Mouse (Mus musculus): ENCODE results near the gene Ctnna2. TPM values are rescaled to one million over a fixed set of nuclear protein-coding genes. Genes with fewer than 3 reads are reported as not detected.
A peak's percentile ranks its signal among the peaks of the same experiment; 100 is the strongest.

Gene Ctnna2
- total RNA-seq, 2 experiments from 2014 or later = 121 to 127 TPM

DNA sequence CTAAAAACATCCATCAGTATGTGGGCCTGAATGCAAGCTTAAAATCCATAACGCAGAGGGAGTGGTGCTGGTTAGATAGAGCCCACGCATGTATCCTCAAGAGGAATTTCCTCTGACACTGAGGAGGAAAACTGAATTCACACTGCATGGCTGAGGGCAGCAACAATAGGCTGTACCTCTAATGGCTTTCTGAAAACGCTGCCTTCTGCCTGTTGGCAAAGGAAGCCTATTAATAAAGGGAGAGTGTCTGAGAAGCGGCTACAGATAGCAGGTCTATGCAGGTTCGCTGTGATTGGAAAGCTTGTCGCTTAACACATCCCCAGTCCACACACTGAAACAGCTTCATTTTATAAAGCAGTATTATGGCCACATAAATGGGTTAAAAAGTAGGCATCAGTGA, 688.1 kb downstream of the Ctnna2 start:
- DNase-seq (ENCODE audit: low spot score in 2 of 2) = no peak

- DNase-seq (ENCODE audit: low spot score in 2 of 2) = no peak
Observed at GRCm38 (mm10) chr6:77288402-77288801, 691.1 kb downstream of the Ctnna2 start.

GRCm38 (mm10) chr6:77286317-77286716, 693.2 kb downstream of the Ctnna2 start:
- no peak for DNase-seq (ENCODE audit: low spot score in 2 of 2)

DNA sequence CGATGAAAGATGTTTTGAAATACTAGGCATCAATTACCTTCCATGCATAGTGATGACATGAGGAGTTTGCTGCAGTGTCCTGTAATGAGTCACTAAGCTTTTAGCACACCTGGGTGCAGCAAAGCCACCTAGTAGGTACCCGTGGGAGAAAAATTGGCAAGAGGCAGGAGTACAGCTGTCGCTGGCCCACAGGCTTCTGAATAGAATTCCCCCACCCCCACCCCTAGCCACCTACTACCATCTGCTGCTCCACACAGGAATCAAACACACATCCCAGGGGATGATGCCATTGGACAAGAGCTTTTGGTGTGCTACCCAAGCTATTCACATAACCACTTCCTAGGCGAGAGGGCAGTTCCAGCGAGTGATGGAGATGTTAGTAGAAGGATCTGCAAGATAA, 700.7 kb downstream of the Ctnna2 start:
- DNase-seq (ENCODE audit: low spot score in 2 of 2) = no peak

DNA sequence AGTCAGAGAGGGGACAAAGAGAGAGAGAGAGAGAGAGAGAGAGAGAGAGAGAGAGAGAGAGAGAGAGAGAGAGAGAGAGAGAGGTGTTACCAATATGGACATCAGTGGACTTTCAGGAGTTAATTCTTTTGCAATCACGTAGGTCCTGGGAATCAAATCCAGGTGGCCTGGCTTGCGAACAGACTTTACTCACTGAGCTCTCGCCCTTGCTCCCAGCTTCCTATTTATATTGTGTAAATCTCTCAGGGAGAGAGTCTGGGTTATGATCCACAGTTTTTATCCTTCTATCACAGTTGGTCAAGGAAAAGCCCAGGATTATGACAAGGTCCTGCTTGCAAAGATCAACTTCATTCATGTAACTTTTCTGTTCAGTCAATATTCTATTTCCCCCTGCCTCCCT, 714.3 kb downstream of the Ctnna2 start:
- DNase-seq (ENCODE audit: low spot score in 2 of 2) = no peak

GRCm38 (mm10) chr6:77257358-77258105, 722.0 kb downstream of the Ctnna2 start:
- DNase-seq (ENCODE audit: low spot score in 2 of 2) = no peak

DNA sequence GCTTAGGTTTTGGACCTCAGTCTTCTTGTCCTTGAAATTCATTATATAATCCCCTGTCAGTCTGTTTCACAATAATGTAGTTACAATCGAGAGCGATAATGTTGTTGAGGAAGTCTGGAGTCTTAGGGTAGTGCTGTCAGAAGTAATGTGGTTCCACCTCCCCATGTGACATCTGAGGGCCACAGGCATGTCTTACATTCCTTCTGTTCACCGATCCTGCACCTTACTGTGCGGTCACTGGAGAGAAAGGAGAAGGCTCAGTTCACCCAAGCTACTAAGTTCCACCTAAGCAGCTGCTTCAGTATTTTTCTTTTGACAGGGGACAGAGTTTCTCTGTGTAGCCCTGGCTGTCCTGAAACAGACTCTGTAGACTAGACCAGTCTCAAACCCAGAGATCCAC, 723.2 kb downstream of the Ctnna2 start:
- DNase-seq (ENCODE audit: low spot score in 2 of 2) = no peak

GRCm38 (mm10) chr6:77253480-77253879, 726.0 kb downstream of the Ctnna2 start:
- DNase-seq (ENCODE audit: low spot score in 2 of 2) = peak in 1 of 2 experiments; percentile 68

- DNase-seq (ENCODE audit: low spot score in 2 of 2) = peak; percentile 54 to 64
Observed at GRCm38 (mm10) chr6:77243541-77244231, 735.8 kb downstream of the Ctnna2 start.

- DNase-seq (ENCODE audit: low spot score in 2 of 2) = peak; percentile 75 to 84
Observed at GRCm38 (mm10) chr6:77242601-77243406, 736.7 kb downstream of the Ctnna2 start, which contains the start of gene Lrrtm1. Gene Lrrtm1 (plus strand): TSS chr6:77242689.

DNA sequence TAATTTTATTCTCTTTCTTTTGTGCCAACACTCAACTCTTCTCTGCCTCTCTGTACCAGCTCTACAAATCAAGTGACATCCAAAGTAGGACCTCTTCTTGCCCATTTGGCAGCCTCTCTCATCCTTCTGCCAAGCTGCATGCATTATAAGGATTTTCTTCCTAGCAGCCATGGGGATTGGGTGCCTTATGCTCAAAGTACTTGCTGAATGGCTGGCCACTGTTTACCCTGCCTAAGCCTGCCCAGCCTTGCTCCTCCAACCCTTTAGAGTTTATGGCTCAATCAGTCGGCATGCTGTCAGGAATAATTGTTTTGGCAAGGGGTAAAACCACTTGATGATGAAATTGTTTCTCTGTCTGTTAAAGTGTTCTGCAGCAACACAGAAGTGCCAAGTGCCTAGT, 739.1 kb downstream of the Ctnna2 start:
- peak; percentile 48 to 84 for DNase-seq (ENCODE audit: low spot score in 2 of 2)

GRCm38 (mm10) chr6:77222849-77223638, 756.5 kb downstream of the Ctnna2 start:
- DNase-seq (ENCODE audit: low spot score in 2 of 2) = peak; percentile 68 to 86

DNA sequence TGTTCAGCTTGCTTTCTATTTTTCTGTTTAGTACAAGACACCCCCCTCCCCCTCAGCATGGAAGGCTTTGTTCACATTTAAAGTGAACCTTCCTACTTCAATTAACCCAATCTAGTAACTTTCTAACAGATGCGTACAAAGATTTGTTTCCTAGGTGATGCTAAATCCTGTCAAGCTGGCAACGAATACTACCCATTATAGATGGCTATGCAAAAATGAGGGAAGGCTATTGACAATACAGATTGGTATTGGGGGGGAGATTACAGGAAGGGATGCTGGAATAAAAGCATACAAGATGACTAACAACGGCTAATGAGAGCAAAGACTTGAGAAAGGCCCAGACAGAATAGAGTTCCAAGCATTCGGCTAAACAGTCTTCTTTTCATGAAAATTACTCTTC, 758.7 kb downstream of the Ctnna2 start:
- DNase-seq (ENCODE audit: low spot score in 2 of 2) = no peak

DNA sequence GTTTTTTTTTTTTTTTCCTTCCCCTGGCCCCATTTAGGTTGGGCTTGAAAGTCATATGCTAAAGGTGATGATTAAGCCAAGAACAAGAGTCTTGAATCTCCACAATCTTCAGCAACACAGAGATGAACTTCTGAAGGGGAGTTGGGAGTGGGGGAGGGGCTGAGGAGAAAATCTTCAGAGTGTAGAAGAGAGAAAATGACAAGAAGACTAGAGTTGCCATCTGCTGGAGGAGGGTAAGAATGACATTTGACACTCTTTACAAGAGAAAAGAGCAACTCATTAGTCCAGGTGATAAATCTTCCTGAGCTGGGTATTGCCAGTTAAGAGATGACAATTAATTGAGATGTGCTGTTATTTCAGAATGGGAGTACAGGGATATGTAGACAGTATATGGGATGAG, 760.6 kb downstream of the Ctnna2 start:
- DNase-seq (ENCODE audit: low spot score in 2 of 2) = peak in 1 of 2 experiments; percentile 54

DNA sequence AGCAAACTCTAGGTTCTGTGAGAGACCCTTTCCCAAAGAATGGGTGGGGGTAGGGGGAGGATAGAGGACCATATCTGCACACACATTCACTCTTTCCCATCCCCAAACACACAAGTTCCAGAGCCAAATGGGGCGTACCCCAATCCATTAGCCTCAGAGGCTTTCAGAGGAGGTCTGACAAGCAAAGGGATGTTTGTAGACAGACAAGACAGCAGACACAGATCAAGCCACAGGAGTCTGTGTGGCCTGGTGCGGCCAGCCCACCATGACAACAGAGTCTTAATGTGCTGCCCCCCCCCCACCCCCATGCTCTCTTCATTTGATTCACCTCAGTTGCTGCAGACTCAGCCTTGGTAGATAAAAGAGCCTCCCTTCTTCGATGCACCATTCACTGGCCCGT, 764.2 kb downstream of the Ctnna2 start:
- no peak for DNase-seq (ENCODE audit: low spot score in 2 of 2)

GRCm38 (mm10) chr6:77213757-77214409, 765.6 kb downstream of the Ctnna2 start:
- no peak for DNase-seq (ENCODE audit: low spot score in 2 of 2)

GRCm38 (mm10) chr6:77209929-77210328, 769.6 kb downstream of the Ctnna2 start:
- peak in 1 of 2 experiments; percentile 42 for DNase-seq (ENCODE audit: low spot score in 2 of 2)

DNA sequence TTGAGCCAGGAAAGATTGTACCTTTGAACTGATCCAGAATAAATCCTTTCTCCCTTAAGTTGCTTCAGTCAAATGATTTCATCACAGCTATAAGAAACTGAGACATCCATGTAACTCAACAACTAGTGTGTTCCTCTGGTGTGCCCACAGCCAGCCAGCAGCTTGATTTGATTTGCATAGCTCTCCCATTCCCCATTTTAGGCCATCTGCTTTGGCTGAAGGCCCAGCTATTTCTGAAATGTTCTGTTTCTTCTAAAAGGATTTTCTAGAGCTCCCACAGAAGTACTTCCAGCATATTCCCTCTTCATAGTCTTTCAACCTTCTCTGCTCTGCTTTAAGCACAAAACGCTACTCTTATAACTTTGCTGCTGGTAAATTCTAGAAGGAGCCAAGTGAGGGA, 770.3 kb downstream of the Ctnna2 start:
- DNase-seq (ENCODE audit: low spot score in 2 of 2) = peak; percentile 53 to 90

GRCm38 (mm10) chr6:77199375-77199774, 780.1 kb downstream of the Ctnna2 start:
- DNase-seq (ENCODE audit: low spot score in 2 of 2) = no peak

DNA sequence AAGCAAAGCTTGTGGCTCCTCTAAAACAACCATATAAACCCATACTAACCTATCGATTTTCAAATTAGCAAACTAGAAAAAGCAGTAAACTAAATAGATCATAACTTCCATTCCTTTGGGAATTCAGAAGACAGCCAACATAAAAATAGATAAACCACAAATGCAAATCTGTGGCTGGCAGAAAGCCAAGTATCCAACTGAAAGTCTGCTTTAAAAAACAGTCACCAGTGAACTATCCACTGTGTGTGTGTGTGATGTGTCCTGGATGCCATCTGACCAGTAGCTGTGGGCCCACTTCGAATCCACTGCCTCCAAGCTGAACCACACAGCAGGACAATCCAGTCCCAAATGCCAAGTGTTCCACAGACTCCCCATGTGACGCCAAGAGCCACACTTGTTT, 782.8 kb downstream of the Ctnna2 start:
- DNase-seq (ENCODE audit: low spot score in 2 of 2) = no peak
